Mouse (Mus musculus) cerebellum, adult 2 months (tissue): ENCODE results near the gene Atp6v1c2.

Experiments used
- CTCF ChIP-seq: fragments of 200-500 bp; IDR thresholded peaks from 2 replicates; pipeline ENCODE4 v1.5.1; 2011; ENCODE audit warnings: low read depth, mild to moderate bottlenecking, control low read depth, low read length, moderate library complexity, borderline replicate concordance; ENCODE audit not compliant: insufficient read depth
- POLR2A ChIP-seq: fragments of 200-500 bp; IDR thresholded peaks from 2 replicates; pipeline ENCODE4 v1.6.1; 2011; ENCODE audit warnings: low read length, control low read depth, borderline replicate concordance; ENCODE audit not compliant: insufficient read depth

- TF ChIP-seq CTCF (no peak), POLR2A (no peak)
Measured at GRCm38 (mm10) chr12:17324549-17325470, 4.3 kb downstream of the Atp6v1c2 start.
